Mouse (Mus musculus): Measurements from ENCODE around the gene Gmds. TPM values are rescaled to one million over a fixed set of nuclear protein-coding genes. Genes with fewer than 3 reads are reported as not detected.

The Gmds gene
- polyA plus RNA-seq, 1 experiment from 2014 or later = 29.7 TPM

DNA sequence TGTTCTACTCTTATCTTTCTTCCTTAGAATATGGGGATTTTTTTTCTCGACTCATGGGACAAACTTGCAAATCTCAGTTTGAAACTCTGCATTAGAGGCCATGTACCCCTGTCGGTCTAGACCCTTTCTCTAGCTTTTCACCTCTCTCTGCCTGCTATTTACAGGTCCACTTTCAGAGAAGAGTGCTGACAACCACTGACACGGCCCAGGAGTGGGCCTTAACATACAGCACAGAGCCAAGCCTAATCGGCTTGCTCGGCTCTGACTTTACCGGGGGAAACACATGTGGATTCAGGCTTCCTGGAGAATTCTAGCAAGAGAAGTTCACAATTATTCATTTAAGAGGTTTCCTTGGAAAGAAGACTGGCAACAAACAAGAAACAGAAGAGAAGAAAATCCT is 517.5 kb downstream of the Gmds start:
- H3K27ac ChIP-seq (replicated peaks) = peak overlapping the region; percentile 72
- peaks cover 71% of the 10 kb centered on the region for H3K27me3 ChIP-seq (replicated peaks; ENCODE audit: low read depth, poor library complexity, severe bottlenecking)
- H3K9me3 ChIP-seq = no peaks in the 10 kb centered on the region
- H3K4me1 ChIP-seq = peaks cover 92% of the 10 kb centered on the region
- peak overlapping the region; percentile 45 for H3K4me3 ChIP-seq
- no peak for DNase-seq (ENCODE audit: low spot score)
- WGBS = 13% methylated on average over 6 of the region's 6 CpGs
- no peaks in the 10 kb centered on the region for H3K36me3 ChIP-seq (replicated peaks)

DNA sequence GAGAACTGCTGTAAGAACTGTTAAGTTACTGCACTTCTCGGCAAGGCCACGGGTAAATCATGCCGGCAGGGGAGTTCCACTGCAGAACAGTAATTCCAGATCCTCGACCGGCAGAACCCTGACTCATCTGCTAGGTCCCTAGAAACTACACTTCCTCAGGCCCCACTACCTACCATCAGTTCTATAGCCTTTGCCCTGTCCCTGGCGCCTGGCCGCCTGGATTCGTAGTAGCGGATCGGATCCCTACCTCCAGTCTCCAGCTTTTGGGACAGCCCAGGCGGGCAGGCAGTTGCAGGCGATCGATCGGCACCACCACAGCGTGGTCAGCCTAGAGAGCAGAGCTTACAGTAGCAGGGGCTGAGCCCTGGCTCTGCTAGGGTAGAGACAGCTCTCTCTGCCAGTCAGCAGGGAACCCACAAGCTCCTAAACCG is 517.9 kb downstream of the Gmds start:
- no peaks in the 10 kb centered on the region for H3K9me3 ChIP-seq
- 2% methylated on average over 16 of the region's 16 CpGs for WGBS
- no peaks in the 10 kb centered on the region for H3K36me3 ChIP-seq (replicated peaks)
- peak; percentile 80 for DNase-seq (ENCODE audit: low spot score)
- peak overlapping the region; percentile 45 for H3K4me3 ChIP-seq
- peak overlapping the region; percentile 72 for H3K27ac ChIP-seq (replicated peaks)
- peaks cover 97% of the 10 kb centered on the region for H3K4me1 ChIP-seq
- peaks cover 75% of the 10 kb centered on the region for H3K27me3 ChIP-seq (replicated peaks; ENCODE audit: low read depth, poor library complexity, severe bottlenecking)

DNA sequence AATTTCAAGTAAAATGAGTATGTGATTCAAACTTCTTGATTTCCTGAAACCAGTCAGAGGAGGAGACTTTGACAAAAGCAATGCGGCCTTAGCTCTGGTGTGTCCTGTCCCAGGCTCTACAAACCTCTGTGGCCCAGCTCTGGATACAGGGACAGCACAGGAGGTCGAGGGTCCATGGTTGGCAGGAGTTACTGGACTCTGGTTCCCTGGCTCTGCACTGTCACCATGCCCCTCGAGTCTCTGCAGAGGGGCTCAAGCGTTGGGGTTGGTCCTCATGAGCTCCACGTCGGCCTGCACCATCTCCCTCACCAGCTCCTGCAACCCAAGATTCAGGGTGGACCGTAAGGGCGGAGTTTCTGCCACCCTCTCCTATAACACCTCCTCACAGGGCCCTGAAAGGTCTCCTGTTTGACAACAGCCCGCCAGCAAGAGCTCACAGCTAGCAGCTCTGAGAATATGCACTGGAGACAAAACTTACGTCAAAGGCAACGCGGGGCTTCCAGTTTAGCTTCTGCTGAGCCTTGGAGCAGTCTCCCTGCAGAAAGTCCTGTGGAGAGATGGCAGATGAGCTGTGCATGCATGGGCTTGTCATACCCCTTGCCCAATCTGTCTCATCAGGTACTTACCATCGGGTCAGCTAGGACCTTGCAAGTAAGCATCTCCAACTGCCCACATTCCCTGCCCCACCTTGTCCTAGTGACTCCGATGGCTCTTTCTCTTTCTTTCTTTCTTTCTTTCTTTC is 518.7 kb downstream of the Gmds start:
- Histone ChIP-seq H3K4me1 (peaks cover 98% of the 10 kb centered on the region), H3K4me3 (0 out of 2 replicates have a peak overlapping the region, but pooled peaks have one; percentile 13), H3K27ac (replicated peaks) (peak overlapping the region; percentile 19), H3K27me3 (replicated peaks; ENCODE audit: low read depth, poor library complexity, severe bottlenecking) (peaks cover 83% of the 10 kb centered on the region), H3K9me3 (no peaks in the 10 kb centered on the region), H3K36me3 (replicated peaks) (no peaks in the 10 kb centered on the region)
- WGBS = 32% methylated on average over 14 of the region's 14 CpGs
- no peak for DNase-seq (ENCODE audit: low spot score)

DNA sequence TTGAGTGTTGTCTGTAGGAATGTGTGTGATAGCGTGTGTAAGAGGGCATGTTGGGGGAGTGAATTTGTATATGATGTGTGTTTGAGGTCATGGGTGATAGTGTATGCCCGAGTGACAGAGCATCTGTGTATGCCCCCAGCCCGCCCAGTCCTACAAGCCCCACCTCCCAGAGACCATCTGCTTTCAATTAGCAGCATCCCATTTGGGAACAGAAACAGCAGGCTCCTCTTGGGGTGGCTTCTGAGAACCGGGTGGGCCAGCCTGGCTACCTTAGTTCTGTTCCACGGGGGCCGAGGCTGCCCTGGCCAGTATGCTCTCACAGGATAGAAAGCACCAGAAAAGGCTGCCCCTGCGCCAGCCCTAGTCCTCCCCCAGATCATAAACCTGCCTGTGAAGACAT is 520.2 kb downstream of the Gmds start:
- H3K27me3 ChIP-seq (replicated peaks; ENCODE audit: low read depth, poor library complexity, severe bottlenecking) = peaks cover 94% of the 10 kb centered on the region
- WGBS = 32% methylated on average over 7 of the region's 7 CpGs
- no peaks in the 10 kb centered on the region for H3K9me3 ChIP-seq
- H3K4me1 ChIP-seq = peaks cover 97% of the 10 kb centered on the region
- no peak overlapping the region for H3K4me3 ChIP-seq
- H3K27ac ChIP-seq (replicated peaks) = no peak overlapping the region
- H3K36me3 ChIP-seq (replicated peaks) = no peaks in the 10 kb centered on the region
- peak; percentile 50 for DNase-seq (ENCODE audit: low spot score)

DNA sequence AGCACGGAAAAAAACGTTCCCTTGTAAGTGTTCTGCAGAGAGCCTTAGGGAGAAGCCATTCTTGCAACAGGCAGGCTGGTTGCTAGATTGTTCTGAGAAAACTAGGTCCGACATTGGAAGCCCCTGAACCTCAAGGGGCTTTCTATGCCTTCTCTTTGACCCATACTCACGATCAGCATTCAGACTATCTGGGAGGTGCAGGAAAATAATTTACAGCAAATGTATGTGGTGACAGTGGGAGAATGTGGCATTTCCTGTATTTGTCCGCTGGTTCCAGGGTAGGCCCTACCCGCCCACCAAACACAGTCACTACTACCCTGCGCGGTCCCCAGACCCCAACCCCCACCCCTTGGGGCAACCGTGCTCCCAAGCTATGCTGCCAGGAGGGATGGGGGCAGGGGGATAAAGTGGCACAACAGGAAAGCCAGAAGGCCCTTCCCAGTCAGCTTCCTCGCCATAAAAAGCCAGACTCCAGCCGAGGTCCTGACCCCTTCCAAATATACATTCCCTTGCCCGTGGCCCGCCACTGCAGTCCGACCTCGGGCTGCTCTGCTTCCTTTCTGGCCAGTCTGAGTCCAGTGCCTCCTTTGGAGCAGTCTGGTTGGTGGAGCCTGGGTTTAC is 523.0 kb downstream of the Gmds start:
- Histone ChIP-seq H3K9me3 (no peaks in the 10 kb centered on the region), H3K27ac (replicated peaks) (peak overlapping the region; percentile 73), H3K36me3 (replicated peaks) (peaks cover 8% of the 10 kb centered on the region; the same call in 1 of the 2 replicates), H3K4me3 (peak overlapping the region; percentile 41), H3K4me1 (peaks cover 93% of the 10 kb centered on the region), H3K27me3 (replicated peaks; ENCODE audit: low read depth, poor library complexity, severe bottlenecking) (peaks cover 98% of the 10 kb centered on the region)
- peak; percentile 68 for DNase-seq (ENCODE audit: low spot score)
- WGBS = 8% methylated on average over 15 of the region's 15 CpGs

DNA sequence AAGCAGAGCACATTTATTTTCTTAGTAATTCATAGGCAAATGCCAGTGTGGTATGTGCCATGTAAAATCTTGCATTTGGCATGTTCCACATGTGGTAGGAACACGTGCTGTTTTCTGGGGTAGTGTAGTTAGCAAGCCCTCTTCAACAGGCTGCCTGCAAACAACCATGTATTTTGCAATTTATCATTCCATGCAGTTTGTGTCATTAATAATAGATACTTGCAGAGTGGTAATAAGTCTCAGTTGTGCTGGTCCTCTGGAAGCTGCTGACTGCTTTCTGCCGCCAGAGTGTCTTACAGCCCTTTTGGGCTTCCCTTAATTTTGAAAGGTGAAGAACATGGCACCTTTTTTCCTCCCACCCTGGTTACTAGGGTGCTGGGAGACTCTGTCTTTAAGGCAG is 525.8 kb downstream of the Gmds start:
- Histone ChIP-seq H3K4me3 (peak overlapping the region; percentile 77), H3K27ac (replicated peaks) (peak overlapping the region; percentile 3), H3K27me3 (replicated peaks; ENCODE audit: low read depth, poor library complexity, severe bottlenecking) (peaks cover 100% of the 10 kb centered on the region), H3K4me1 (peaks cover 75% of the 10 kb centered on the region), H3K9me3 (no peaks in the 10 kb centered on the region), H3K36me3 (replicated peaks) (peaks cover 19% of the 10 kb centered on the region)
- DNase-seq (ENCODE audit: low spot score) = no peak
- WGBS = 41% methylated on average over 2 of the region's 2 CpGs

DNA sequence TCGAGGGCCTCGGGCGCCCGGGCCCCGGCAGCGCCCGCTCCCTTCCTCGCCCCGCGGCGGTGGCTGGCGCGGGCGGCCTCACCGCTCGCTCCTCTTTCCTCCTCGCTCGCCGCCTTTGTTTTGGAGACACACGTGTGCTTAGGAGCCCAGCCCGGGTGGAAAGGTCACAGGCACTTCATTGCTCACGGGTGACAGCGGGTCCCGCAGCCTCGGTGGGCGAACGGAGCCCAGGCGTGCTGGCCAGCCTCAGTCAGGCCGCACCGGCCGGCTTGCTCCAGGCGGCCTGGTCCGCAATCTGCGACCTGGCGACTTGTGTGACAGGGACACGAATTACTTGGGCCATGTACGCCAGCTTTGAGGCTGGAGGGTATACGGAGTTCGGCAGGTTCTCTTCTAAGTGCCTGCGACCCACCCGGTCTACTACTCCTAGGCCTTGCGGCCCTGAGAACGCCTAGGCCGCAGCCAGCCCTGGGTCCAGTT is 527.0 kb downstream of the Gmds start:
- Histone ChIP-seq H3K27ac (replicated peaks) (peak overlapping the region; percentile 95), H3K27me3 (replicated peaks; ENCODE audit: low read depth, poor library complexity, severe bottlenecking) (peaks cover 99% of the 10 kb centered on the region), H3K4me3 (peak overlapping the region; percentile 77), H3K9me3 (no peaks in the 10 kb centered on the region), H3K36me3 (replicated peaks) (peaks cover 21% of the 10 kb centered on the region), H3K4me1 (peaks cover 73% of the 10 kb centered on the region)
- 1% methylated on average over 44 of the region's 44 CpGs for WGBS
- DNase-seq (ENCODE audit: low spot score) = peak; percentile 73

DNA sequence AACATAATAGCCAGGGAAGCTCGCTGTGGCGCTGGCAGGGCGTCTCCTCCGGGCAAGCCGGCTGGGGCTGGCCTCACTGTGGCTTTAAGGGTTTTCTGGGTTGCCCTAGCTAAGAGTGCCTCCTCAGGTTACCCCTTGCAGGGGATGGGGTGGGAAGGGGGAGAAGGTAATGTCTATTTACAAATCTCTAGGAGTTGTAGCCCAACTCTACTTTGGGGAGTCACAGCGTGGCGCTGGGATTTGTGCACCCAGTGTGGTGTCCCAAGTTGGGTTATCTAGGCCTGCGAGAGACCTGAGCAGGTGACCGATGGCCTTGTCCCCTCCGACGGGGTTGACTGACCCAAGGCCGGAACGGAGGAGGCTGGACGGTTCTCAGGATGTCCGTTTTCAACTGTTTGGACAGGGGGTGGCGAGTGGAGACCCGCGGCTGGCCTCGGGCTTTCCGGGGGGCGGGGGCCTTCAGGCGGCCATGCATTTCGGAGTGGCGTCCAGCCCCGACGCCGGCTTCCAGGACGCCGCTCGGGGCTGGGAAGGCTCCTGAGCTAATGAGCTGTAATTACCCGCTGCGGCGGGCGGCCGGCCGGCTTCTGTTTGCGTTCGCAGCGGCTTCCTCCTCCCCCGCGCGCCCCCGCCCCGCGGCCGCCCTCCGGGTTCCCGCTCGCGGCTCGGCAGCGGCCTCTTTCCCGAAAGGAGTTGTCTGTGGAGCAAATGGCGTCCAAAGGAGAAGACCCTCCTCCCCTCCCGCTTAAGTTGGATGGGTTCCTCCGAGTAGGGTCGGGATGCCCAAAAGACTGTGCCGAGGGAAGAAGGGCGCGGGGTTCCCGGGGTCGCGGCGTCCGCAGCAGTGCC is 527.6 kb downstream of the Gmds start:
- WGBS = under 1% methylated on average over 65 of the region's 65 CpGs
- peaks cover 21% of the 10 kb centered on the region for H3K36me3 ChIP-seq (replicated peaks)
- H3K4me3 ChIP-seq = peak overlapping the region; percentile 77
- DNase-seq (ENCODE audit: low spot score) = peak; percentile 82
- H3K4me1 ChIP-seq = peaks cover 71% of the 10 kb centered on the region
- H3K27me3 ChIP-seq (replicated peaks; ENCODE audit: low read depth, poor library complexity, severe bottlenecking) = peaks cover 99% of the 10 kb centered on the region
- no peaks in the 10 kb centered on the region for H3K9me3 ChIP-seq
- peak overlapping the region; percentile 95 for H3K27ac ChIP-seq (replicated peaks)

DNA sequence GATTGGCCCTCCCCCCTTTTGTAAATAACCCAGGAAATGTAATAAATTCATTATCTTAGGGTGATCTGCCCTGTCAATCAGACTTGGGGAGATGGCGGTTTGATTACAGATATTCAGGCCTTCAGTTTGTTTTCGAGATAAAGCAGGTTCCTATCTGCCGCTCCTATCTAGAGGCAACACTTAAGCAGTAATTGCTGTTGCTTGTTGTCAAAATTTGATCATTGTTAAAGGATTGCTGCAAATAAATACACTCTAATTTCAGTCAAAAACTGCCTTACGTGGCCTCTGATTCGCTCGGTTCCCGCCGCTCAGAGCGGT is 528.2 kb downstream of the Gmds start:
- peak overlapping the region; percentile 95 for H3K27ac ChIP-seq (replicated peaks)
- DNase-seq (ENCODE audit: low spot score) = no peak
- H3K4me3 ChIP-seq = peak overlapping the region; percentile 77
- peaks cover 99% of the 10 kb centered on the region for H3K27me3 ChIP-seq (replicated peaks; ENCODE audit: low read depth, poor library complexity, severe bottlenecking)
- H3K4me1 ChIP-seq = peaks cover 71% of the 10 kb centered on the region
- under 1% methylated on average over 9 of the region's 9 CpGs for WGBS
- peaks cover 21% of the 10 kb centered on the region for H3K36me3 ChIP-seq (replicated peaks)
- no peaks in the 10 kb centered on the region for H3K9me3 ChIP-seq

DNA sequence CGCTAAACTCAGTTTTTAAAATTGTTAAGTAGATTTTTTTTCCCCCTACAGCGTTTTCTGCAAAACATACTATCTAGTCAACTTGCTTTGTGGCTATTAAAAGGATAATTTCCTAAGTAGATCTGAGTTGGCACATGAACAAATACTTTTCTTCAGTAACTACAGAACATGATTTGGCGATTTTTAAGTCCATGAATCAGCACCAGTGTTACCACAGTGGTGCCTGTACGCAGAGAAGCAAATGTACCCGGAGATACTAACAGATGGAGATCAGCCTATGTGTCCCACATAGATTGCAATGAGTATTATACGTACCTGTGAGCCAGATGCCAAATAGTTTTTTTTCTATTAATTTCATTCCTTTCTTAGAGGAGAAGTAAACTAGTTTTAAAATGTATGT is 528.8 kb downstream of the Gmds start:
- WGBS = 3% methylated on average over 6 of the region's 6 CpGs
- Histone ChIP-seq H3K27ac (replicated peaks) (peak overlapping the region; percentile 95), H3K4me3 (peak overlapping the region; percentile 77), H3K27me3 (replicated peaks; ENCODE audit: low read depth, poor library complexity, severe bottlenecking) (peaks cover 99% of the 10 kb centered on the region), H3K4me1 (peaks cover 71% of the 10 kb centered on the region), H3K9me3 (no peaks in the 10 kb centered on the region), H3K36me3 (replicated peaks) (peaks cover 21% of the 10 kb centered on the region)
- DNase-seq (ENCODE audit: low spot score) = no peak

DNA sequence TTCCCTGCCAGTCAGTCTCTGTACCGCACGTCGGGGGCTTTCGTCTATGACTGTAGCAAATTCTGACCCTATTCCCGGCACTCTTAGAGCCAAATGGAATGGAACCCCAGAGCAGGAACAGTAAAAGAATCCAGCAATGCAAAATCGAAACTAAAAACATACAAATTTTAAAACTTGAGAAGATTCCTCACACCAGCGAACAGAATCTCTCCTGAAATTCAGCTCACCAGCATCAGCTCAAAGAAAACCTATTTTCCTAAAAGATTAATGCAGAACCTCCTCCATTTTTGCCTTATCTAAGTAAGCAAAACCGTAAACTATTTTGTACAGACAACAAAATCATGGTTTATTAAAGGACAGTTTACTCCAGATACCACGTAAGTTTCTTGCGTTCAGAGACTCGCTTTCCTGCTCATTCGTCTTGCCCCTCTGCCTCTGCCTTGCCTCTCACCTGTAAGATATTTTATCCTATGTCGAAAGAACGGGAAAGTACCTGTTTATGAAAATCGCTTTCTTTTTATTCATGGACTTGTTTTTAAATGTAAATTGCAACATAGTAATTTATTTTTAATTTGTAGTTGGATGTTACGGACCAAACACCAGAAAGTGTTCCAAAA is 529.6 kb downstream of the Gmds start:
- no peak for DNase-seq (ENCODE audit: low spot score)

More for the DNA sequence above, 529.6 kb downstream of the Gmds start:
- Histone ChIP-seq H3K36me3 (replicated peaks) (peaks cover 21% of the 10 kb centered on the region), H3K4me1 (peaks cover 72% of the 10 kb centered on the region), H3K4me3 (peak overlapping the region; percentile 77), H3K9me3 (no peaks in the 10 kb centered on the region), H3K27ac (replicated peaks) (peak overlapping the region; percentile 95), H3K27me3 (replicated peaks; ENCODE audit: low read depth, poor library complexity, severe bottlenecking) (peaks cover 99% of the 10 kb centered on the region)
- 3% methylated on average over 16 of the region's 16 CpGs for WGBS
